Mouse (Mus musculus): ENCODE results near the gene Selenon. TPM values are rescaled to one million over a fixed set of nuclear protein-coding genes. Genes with fewer than 3 reads are reported as not detected.

The Selenon gene
- polyA plus RNA-seq, 1 experiment = 33.3 TPM

DNA sequence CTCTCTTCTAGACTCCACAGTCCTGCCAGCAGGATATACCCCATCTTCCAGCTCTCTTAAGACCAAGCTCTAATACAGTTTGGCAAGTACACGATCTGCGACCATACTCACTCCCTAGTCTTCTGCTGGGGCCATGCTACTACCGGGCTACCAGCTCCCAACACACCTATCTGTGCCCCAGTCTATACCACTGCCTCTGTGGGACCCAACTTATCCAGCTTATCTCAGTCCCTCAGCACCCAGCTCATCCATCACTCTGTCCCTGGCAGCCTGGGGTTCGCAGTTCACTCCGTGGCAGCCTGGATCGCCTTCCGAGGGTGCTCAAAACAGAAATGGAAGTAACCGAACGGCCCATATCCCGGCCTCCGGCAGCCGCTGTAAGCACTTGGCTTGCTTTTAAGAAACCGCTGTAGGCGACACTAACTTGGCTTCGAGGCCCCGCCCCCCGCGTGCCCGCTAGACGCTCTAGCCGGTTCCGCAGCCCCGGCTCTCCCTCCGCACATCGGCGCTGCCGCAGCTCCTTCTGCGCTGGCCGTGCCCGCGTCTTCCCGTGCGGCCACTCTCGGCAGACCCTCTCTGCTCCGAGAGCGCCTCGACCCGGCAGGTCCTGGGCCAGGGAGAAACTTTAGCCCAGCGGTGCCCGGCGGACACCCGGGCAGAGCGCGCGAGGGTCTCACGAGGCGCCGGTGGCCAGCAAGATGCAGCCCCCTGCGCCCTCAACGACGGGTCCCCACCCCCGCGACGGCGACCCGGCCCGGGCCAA is 17.7 kb downstream of the Selenon start:
- peak overlapping the region; percentile 80 for H3K4me3 ChIP-seq (ENCODE audit: insufficient read depth, low read length)
- H3K4me1 ChIP-seq (ENCODE audit: control insufficient read depth, insufficient read depth, low read length) = peaks cover 17% of the 10 kb centered on the region
- H3K27ac ChIP-seq (ENCODE audit: insufficient read depth, low read depth, low read length) = peak overlapping the region; percentile 46
- no peak for TF ChIP-seq CTCF (IDR thresholded peaks at IDR 0.05; ENCODE audit: low read depth, low read length)
- TF ChIP-seq POLR2A (IDR thresholded peaks at IDR 0.05; ENCODE audit: borderline replicate concordance, low read depth, low read length) = no peak

DNA sequence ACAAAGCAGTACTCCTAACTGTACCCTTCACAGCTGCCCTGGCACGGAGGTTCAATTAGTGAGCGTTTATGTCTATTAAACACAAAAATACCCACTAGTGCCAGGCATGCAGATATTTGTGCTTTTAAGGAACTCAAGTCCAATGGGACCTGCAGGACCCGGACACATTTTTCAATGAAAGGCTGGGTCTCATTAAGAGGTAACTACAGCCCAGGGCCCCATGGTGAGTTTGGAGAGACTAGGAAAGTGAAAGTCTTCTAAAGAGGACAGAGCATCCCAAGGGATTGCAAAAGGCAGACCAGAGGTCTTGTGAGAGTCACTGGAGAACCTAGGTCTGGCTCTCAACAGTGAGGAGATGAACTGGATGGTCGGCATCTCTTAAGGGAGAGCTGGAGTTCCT is 18.5 kb downstream of the Selenon start:
- Histone ChIP-seq H3K27ac (ENCODE audit: insufficient read depth, low read depth, low read length) (no peak overlapping the region), H3K4me3 (ENCODE audit: insufficient read depth, low read length) (no peak overlapping the region), H3K4me1 (ENCODE audit: control insufficient read depth, insufficient read depth, low read length) (peaks cover 17% of the 10 kb centered on the region)
- TF ChIP-seq POLR2A (IDR thresholded peaks at IDR 0.05; ENCODE audit: borderline replicate concordance, low read depth, low read length) (no peak), CTCF (IDR thresholded peaks at IDR 0.05; ENCODE audit: low read depth, low read length) (no peak)

DNA sequence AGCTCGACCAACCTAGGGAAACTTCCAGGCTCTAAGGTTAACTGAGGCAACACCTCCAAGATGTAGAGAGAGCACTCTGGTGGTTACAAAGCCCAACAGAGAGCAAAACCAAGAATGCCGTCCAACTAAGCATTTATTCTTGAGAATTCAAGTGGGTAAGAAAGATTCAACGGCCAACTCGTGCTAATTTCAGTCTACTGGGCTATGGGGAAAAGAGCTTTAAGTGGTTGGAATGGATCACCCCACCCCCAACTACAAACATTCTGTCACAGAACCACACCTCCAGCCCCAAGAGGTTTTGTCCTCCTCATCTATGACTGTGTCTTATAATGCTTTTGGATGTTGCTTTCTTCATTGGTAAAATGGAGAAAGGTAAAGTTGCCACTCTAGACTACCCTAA is 19.0 kb downstream of the Selenon start:
- Histone ChIP-seq H3K4me3 (ENCODE audit: insufficient read depth, low read length) (no peak overlapping the region), H3K4me1 (ENCODE audit: control insufficient read depth, insufficient read depth, low read length) (peaks cover 17% of the 10 kb centered on the region), H3K27ac (ENCODE audit: insufficient read depth, low read depth, low read length) (no peak overlapping the region)
- TF ChIP-seq CTCF (IDR thresholded peaks at IDR 0.05; ENCODE audit: low read depth, low read length) = no peak
- no peak for TF ChIP-seq POLR2A (IDR thresholded peaks at IDR 0.05; ENCODE audit: borderline replicate concordance, low read depth, low read length)

DNA sequence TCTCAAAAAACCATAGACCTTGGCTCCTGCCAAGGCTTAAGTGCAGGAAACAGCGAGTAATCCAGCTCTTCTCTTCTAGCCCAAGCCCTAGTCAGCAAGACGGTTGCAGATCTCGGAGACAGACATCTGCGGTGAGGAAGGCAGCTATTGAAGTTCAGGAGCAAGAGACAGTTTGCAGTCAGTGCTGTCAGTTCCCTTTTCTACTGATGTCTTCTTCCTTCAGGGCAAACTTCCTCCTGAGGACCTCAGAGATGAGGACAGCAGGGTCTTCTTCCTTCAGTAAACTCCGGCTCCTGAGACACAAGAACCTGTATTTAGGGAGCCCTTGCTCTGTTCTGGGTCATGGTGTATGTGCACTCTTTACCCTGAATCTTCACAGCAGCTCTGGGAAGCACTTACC is 25.7 kb downstream of the Selenon start:
- H3K27ac ChIP-seq (ENCODE audit: insufficient read depth, low read depth, low read length) = peak overlapping the region; percentile 52
- H3K4me1 ChIP-seq (ENCODE audit: control insufficient read depth, insufficient read depth, low read length) = peaks cover 23% of the 10 kb centered on the region
- no peak overlapping the region for H3K4me3 ChIP-seq (ENCODE audit: insufficient read depth, low read length)
- TF ChIP-seq POLR2A (IDR thresholded peaks at IDR 0.05; ENCODE audit: borderline replicate concordance, low read depth, low read length) (no peak), CTCF (IDR thresholded peaks at IDR 0.05; ENCODE audit: low read depth, low read length) (no peak)

DNA sequence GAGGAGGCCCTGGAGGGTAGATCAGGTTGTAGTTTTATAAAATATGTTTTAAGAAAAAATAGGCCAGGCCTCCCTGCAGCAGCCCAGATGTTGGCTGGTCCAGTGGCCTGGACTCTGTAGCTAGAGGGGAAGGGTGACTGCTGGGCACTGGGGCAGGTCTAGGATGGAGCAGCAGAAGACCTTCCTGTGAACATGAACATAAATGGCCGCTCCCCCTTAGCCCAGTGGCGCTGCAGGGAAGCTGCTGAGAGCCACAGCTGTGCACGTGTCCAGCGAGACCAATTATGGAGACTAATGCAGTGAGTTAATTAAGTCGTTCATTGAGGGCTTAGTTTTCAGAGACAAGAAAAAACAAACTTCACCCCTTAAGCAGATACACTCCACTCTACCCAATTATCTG is 26.2 kb downstream of the Selenon start:
- Histone ChIP-seq H3K27ac (ENCODE audit: insufficient read depth, low read depth, low read length) (peak overlapping the region; percentile 52), H3K4me1 (ENCODE audit: control insufficient read depth, insufficient read depth, low read length) (peaks cover 23% of the 10 kb centered on the region), H3K4me3 (ENCODE audit: insufficient read depth, low read length) (no peak overlapping the region)
- TF ChIP-seq CTCF (IDR thresholded peaks at IDR 0.05; ENCODE audit: low read depth, low read length) (no peak), POLR2A (IDR thresholded peaks at IDR 0.05; ENCODE audit: borderline replicate concordance, low read depth, low read length) (no peak)

DNA sequence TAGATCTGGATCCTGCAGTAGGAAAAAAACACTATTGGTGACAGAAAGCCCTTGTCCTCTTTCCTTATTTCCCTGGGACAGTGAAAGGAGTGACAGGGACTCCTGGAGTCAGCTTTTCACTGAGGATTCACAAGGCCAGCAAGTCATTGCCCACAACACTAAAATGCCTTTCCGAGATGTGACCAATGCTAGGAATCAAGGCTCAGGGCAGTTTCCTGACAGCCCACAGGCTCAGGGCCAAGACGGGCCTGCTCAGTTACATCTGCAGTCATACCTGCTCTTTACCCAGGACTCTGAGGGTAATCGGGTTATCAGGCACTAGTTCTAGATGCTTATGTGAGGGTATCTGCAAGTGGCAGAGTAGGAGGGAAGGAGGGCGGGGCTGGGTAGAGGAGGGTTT is 28.5 kb downstream of the Selenon start:
- Histone ChIP-seq H3K27ac (ENCODE audit: insufficient read depth, low read depth, low read length) (no peak overlapping the region), H3K4me1 (ENCODE audit: control insufficient read depth, insufficient read depth, low read length) (peaks cover 23% of the 10 kb centered on the region), H3K4me3 (ENCODE audit: insufficient read depth, low read length) (no peak overlapping the region)
- TF ChIP-seq POLR2A (IDR thresholded peaks at IDR 0.05; ENCODE audit: borderline replicate concordance, low read depth, low read length) = no peak
- TF ChIP-seq CTCF (IDR thresholded peaks at IDR 0.05; ENCODE audit: low read depth, low read length) = no peak

DNA sequence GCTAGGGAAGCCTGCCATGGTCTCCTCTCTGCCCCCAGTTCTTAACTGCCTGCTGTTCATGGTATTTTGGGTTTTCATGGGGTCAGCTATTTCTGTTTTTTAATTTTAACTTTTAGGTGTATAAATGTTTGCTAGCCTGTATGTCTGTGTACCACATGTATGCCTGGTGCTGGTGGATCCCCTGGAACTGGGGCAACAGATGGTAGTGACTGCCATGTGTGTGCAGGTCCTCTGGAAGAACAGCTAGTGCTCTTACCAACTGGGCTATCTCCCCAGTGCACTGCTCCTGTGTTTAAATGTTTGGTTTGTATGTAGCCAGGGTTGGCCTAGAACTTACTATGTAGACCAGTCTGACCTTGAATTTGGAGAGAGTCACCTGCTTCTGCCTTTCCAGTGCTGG is 32.7 kb downstream of the Selenon start:
- TF ChIP-seq POLR2A (IDR thresholded peaks at IDR 0.05; ENCODE audit: borderline replicate concordance, low read depth, low read length) (no peak), CTCF (IDR thresholded peaks at IDR 0.05; ENCODE audit: low read depth, low read length) (no peak)
- Histone ChIP-seq H3K4me3 (ENCODE audit: insufficient read depth, low read length) (no peak overlapping the region), H3K27ac (ENCODE audit: insufficient read depth, low read depth, low read length) (no peak overlapping the region), H3K4me1 (ENCODE audit: control insufficient read depth, insufficient read depth, low read length) (peaks cover 34% of the 10 kb centered on the region)

DNA sequence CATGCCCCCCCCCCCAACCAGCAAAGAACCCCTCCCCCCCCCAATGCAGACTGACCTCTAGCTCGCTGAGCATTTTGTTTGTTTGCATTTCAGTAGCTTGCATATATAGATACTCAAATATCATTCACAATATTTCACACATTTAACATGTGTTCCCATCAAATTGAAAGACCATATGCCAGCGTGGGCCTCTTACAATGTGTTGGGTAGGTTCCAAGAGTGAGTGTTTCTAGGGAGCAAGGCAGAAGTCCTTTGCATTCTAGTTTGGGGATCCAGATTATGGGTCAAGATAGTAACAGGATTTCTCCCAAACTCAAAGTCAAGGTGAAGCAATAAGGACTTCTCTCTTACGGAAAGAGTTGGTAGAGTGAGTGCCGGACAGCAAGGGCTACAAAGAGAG is 33.4 kb downstream of the Selenon start:
- no peak for TF ChIP-seq CTCF (IDR thresholded peaks at IDR 0.05; ENCODE audit: low read depth, low read length)
- no peak for TF ChIP-seq POLR2A (IDR thresholded peaks at IDR 0.05; ENCODE audit: borderline replicate concordance, low read depth, low read length)
- Histone ChIP-seq H3K4me3 (ENCODE audit: insufficient read depth, low read length) (no peak overlapping the region), H3K4me1 (ENCODE audit: control insufficient read depth, insufficient read depth, low read length) (peaks cover 37% of the 10 kb centered on the region), H3K27ac (ENCODE audit: insufficient read depth, low read depth, low read length) (no peak overlapping the region)

DNA sequence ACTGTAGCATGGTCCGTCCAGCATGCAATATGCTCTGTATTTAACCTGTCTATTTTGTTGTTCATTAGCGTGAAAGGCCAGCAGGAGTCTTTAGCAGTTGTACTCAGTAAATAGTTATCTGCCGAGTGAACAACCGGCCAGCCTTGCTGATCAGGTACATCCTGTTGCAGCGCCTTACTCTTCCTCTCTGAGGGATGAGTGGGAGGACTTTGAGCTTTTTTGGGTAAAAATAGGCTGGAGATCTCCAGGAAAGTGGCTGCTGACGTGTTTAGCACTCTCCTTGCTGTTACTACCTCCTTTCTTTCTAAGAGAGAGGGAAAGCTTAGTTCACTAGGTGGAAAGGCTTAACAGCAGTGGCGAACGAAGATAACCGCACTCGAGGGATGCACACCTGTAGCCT is 34.2 kb downstream of the Selenon start:
- Histone ChIP-seq H3K27ac (ENCODE audit: insufficient read depth, low read depth, low read length) (no peak overlapping the region), H3K4me1 (ENCODE audit: control insufficient read depth, insufficient read depth, low read length) (peaks cover 40% of the 10 kb centered on the region), H3K4me3 (ENCODE audit: insufficient read depth, low read length) (no peak overlapping the region)
- TF ChIP-seq POLR2A (IDR thresholded peaks at IDR 0.05; ENCODE audit: borderline replicate concordance, low read depth, low read length) (no peak), CTCF (IDR thresholded peaks at IDR 0.05; ENCODE audit: low read depth, low read length) (no peak)

DNA sequence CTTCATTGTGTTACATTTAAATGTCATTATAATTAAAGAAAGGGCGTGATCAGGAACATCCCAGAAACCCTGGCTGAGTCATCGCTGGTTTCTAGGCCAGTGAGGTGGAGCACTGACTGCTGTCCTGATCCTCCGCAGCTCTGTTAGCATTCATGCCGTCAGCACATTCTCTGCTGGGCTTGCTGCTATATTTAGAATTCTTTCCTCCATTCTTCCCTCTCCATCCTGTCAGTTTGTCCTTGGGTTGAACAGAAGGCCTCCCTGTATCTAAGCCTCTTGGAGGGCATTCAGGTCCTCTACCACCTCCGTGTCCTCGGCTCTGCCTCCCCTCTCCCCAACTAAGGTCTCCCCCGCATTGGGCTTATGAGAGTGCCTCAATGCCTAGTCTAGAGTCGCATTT is 35.0 kb downstream of the Selenon start:
- peaks cover 40% of the 10 kb centered on the region for H3K4me1 ChIP-seq (ENCODE audit: control insufficient read depth, insufficient read depth, low read length)

More for the DNA sequence above, 35.0 kb downstream of the Selenon start:
- TF ChIP-seq POLR2A (IDR thresholded peaks at IDR 0.05; ENCODE audit: borderline replicate concordance, low read depth, low read length) = no peak
- no peak for TF ChIP-seq CTCF (IDR thresholded peaks at IDR 0.05; ENCODE audit: low read depth, low read length)
- Histone ChIP-seq H3K4me3 (ENCODE audit: insufficient read depth, low read length) (no peak overlapping the region), H3K27ac (ENCODE audit: insufficient read depth, low read depth, low read length) (peak overlapping the region; percentile 55)
